Mouse (Mus musculus) cortical plate, adult 2 months (tissue): ENCODE measurements at regions not wholly inside any gene's neighbourhood (a gene's known extent, or its start where the extent isn't known, plus 50 kb on each side); places are given as distances from the start of the nearest gene placed in this dataset.
"Not testable (repeated sequence)": the region's sequence is repeated elsewhere in the genome, so short reads cannot be mapped to it uniquely, and the experiment has no call there.

Experiments
- H3K27ac ChIP-seq: fragments of 200-500 bp; 2 replicates; pipeline ENCODE4 v1.5.1; 2012; ENCODE audit warnings: low read length, control low read depth, inconsistent platforms; ENCODE audit not compliant: insufficient read depth
- H3K4me1 ChIP-seq: fragments of 200-500 bp; 2 replicates; pipeline ENCODE4 v1.6.1; 2011; ENCODE audit warnings: low read length; ENCODE audit not compliant: control insufficient read depth, insufficient read depth
- H3K4me3 ChIP-seq: fragments of 200-500 bp; 2 replicates; pipeline ENCODE4 v1.5.1; 2011; ENCODE audit warnings: mild to moderate bottlenecking, low read length, control low read depth; ENCODE audit not compliant: insufficient read depth
- CTCF ChIP-seq: fragments of 200-500 bp; IDR thresholded peaks from 2 replicates; pipeline ENCODE4 v1.5.1; 2011; ENCODE audit warnings: mild to moderate bottlenecking, control low read depth, low read length; ENCODE audit not compliant: insufficient read depth; ENCODE audit errors: extremely low read depth
- POLR2A ChIP-seq: fragments of 200-500 bp; IDR thresholded peaks from 2 replicates; pipeline ENCODE4 v1.6.1; 2011; ENCODE audit warnings: mild to moderate bottlenecking, low read length, control low read depth; ENCODE audit not compliant: insufficient read depth; ENCODE audit errors: extremely low read depth

DNA sequence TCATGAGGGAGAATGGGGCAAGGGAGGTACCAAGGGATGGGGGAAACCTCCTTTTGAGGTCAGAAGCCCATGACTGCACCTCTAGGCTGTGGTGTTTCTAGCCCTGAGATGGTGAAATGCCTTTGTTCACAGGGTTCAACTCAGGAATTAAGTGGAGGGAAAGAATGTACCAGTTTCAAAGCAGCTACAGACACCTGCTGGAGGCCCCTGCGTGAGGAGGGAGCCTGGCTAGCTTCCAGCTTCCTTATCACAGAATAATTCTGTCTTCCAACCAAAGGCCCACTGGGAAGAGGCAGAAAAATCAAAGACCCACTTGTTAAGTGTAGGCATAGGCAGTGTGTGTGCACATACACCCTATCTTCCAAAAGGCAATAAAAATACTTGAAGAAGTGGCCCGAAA, 150.6 kb downstream of the Srek1 start:
- TF ChIP-seq POLR2A (no peak), CTCF (no peak)
- no peak overlapping the region for H3K27ac ChIP-seq
- H3K4me3 ChIP-seq: no peak overlapping the region
- no peaks in the 10 kb centered on the region for H3K4me1 ChIP-seq

DNA sequence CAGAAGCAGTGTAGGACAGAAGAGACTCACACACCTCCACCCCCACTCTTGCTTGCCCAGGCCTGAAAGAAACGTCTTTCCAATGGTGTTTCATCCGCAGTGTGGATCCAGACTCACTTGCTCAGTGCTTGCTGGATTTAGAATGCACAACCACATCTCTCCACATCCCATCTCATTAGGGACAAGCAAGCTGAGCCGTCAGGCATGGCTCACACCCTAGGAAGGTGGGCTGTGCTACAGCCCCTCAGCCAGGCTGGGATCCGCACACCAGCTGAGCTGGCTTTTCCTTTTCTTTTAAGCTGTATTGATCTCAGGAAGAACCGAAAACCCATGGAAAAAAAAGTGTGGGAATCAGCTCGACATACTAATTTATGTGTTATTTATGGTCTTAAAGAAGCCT, 151.1 kb downstream of the Srek1 start:
- H3K27ac ChIP-seq: no peak overlapping the region
- TF ChIP-seq POLR2A: no peak
- no peak for TF ChIP-seq CTCF
- no peaks in the 10 kb centered on the region for H3K4me1 ChIP-seq
- H3K4me3 ChIP-seq: no peak overlapping the region

DNA sequence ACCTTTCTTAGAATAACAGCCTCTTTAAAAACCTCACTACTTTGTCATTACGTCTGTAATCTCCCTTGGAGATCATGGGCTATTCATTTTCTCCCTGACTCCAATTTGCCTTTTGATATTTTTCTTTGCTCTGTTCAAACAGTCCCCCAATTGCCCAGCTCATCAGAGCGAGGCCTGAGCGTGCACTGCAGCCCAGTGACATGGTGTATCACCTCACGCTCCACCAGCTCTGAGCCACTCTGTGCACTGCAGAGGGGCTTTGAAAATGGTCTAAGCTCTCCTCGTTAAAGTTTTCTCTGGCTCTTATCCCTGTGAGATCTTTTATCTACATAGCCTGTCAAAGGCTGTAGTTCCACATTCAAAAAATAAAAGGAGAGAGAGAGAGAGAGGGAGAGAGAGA, 152.1 kb downstream of the Srek1 start:
- TF ChIP-seq POLR2A: no peak
- no peak for TF ChIP-seq CTCF
- H3K4me1 ChIP-seq: no peaks in the 10 kb centered on the region
- no peak overlapping the region for H3K27ac ChIP-seq
- H3K4me3 ChIP-seq: no peak overlapping the region

DNA sequence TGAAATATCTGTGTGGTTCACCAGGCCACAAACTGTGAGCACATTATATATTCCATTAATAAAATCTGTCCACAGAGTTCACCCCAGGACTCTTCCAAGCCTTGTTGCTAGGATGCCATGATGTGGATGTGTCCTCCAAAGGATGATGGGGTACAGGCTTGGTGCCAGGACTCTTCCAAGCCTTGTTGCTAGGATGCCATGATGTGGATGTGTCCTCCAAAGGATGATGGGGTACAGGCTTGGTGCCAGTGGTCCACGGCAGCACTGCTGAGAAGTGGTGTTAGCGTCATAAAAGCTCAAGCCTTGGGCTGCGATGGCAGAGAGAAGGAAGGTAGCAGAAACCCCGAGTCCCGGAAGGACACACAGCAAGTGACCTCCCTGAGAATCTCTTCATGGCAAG, 153.4 kb downstream of the Srek1 start:
- not testable (repeated sequence) for H3K27ac ChIP-seq, H3K4me3 ChIP-seq, H3K4me1 ChIP-seq

DNA sequence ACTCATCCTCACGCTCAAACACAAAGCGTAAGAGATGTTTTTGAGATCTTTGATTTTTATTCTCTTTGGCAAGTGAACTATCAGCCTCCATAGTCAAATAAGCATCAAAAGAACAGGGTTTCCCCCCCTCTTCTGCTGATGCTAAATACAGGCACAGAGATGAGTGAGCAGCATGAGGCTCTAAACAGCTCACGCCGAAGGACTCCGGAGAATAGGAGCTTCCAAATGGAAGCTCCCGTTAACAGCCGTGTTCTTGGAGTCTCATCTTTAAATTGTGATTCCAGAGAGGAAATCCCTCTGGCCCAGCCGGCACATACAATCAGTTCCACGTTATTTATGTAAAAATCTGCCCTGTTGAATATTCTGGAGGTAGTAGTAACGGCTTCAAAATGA, 161.1 kb downstream of the Srek1 start:
- H3K27ac ChIP-seq: no peak overlapping the region

DNA sequence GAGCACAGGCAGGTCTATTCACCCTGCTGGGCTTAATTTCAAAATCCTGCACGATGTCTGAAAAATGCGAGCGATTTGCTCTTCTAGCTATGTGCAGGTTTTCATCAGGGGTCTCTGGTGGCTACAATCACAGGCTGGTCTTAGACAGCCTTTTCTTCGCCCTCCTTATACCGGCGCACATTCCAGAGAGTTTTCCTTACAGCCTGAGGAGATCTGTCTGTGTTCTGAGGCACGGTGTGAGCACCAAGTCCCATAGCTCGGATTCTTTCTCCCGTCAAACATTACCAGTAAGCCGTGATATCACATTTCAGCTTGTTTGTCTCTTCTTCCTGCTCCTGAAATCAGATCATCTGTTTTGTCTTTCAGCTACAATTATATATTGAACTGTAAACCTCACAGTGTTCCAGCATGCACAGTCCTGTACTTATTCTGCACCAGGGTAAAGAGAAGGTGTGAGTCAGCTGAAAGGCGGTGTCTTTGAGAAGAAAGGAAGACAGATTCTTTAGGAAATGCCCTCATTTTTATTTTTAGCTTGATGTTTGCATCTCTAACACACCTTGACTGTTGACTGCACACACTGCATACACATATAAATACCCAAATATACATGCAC, 161.6 kb downstream of the Srek1 start:
- Histone ChIP-seq H3K4me3 (no peak overlapping the region), H3K4me1 (peaks cover 2% of the 10 kb centered on the region; the same call in 1 of the 2 replicates), H3K27ac (no peak overlapping the region)
- TF ChIP-seq POLR2A: no peak
- TF ChIP-seq CTCF: no peak

More for the DNA sequence above, 161.1 kb downstream of the Srek1 start:
- Histone ChIP-seq H3K4me3 (no peak overlapping the region), H3K4me1 (peaks cover 2% of the 10 kb centered on the region; the same call in 1 of the 2 replicates)
- TF ChIP-seq POLR2A: no peak
- no peak for TF ChIP-seq CTCF

DNA sequence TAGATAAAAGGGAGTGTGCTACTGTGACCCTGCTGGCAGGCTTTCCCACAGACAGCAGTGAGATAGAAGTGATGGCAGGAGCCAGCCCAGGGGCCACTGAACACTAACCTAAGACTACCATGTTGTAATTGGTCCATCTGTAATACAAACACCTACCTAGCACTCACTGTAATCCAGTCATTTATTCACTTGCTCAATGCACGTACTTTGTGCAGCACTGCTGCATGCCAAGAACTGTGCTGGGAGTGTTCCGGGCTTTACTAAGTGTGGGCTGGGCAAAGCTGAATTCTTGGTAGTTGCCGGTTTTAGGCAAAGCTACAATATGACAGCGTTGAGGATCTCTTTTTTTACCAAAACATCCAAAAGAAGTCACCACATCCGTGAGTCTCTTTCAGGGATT, 172.1 kb downstream of the Srek1 start:
- H3K4me1 ChIP-seq: no peaks in the 10 kb centered on the region
- TF ChIP-seq CTCF: no peak
- H3K4me3 ChIP-seq: no peak overlapping the region
- H3K27ac ChIP-seq: no peak overlapping the region

DNA sequence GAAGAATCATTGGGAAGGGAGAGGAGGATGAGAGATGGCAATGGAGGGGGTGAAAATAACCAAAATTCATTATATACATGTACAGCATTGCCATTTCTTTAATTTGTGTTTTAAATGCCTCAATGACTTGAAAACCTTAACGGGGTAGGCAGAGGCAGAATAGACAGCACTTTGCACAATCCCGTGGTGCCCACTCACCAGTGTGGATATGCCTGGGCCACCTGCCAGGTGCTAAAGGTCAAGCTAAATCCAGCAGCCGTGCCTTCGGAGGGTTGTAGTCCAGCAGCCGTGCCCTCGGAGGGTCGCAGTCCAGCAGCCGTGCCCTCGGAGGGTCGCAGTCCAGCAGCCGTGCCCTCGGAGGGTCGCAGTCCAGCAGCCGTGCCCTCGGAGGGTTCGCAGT, 182.0 kb downstream of the Srek1 start:
- TF ChIP-seq CTCF: no peak
- TF ChIP-seq POLR2A: no peak
- Histone ChIP-seq H3K4me1 (no peaks in the 10 kb centered on the region), H3K4me3 (no peak overlapping the region), H3K27ac (no peak overlapping the region)

DNA sequence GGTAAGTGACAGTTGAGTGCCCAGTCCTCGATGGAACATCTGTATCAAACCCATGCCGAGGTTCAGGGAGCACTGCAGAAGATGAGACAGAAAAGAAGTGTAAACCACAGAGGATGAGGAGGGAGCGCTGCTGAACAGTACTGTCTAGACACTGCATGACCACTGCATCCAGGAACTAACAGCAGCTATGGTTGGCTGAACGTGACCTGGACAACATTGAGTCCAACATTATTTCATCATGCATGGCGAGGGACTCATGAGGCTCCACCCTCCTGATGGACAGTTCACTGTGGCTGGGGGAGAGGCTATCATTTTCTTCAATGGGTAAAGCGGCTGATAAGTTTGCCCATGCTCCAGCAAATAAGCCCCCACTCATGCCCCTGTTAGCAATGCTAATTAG, 182.5 kb downstream of the Srek1 start:
- Histone ChIP-seq H3K4me3 (no peak overlapping the region), H3K27ac (no peak overlapping the region), H3K4me1 (no peaks in the 10 kb centered on the region)
- TF ChIP-seq POLR2A (no peak), CTCF (no peak)

DNA sequence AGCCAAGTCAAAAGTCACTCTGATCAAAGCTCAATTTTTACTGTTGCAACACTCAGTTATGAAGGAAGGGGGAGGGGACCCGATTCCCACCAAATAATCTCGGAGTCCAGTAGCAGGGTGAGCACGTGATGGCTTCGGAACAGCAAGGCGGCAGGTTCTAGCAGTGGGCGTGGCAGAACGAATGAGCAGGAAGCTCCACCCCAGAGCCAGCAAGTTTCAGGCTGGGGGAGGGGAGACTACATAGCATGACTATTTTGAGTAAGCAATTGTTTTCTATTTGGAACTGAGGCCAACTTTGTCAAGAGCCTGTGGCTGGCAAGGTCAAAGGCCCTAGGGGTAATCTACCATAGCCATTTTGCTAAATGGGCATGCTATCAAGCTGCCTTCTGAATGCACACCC, 183.0 kb downstream of the Srek1 start:
- not testable (repeated sequence) for H3K4me3 ChIP-seq, H3K4me1 ChIP-seq, H3K27ac ChIP-seq

DNA sequence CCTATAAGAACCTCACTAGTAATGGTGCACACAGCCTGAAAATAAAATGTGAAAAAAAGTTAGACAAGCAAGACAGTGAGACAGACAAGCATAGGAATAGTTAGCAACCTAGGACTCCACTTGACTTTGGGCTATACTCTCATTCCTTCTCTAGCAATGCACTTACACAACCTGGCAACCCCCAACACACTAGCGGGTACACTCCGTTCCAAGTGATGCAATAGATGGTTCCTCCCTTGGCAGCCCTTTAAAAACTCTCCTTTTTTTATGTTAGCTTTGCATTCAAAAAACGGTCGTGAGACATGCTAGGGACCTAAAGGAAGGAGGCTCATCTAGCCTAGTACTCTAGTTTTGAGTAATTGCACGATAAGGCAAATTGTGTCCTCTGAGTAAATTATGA, 184.8 kb downstream of the Srek1 start:
- H3K27ac ChIP-seq: no peak overlapping the region
- TF ChIP-seq CTCF (no peak), POLR2A (no peak)
- H3K4me3 ChIP-seq: no peak overlapping the region

More for the DNA sequence above, 184.8 kb downstream of the Srek1 start:
- H3K4me1 ChIP-seq: no peaks in the 10 kb centered on the region
